Mouse (Mus musculus) splenic B cell, adult 2 months (primary cell): ENCODE results near the gene Rnf126.
A peak's percentile ranks its signal among the peaks of the same experiment; 100 is the strongest.

Experiments
- DNase-seq: peaks from one replicate; pipeline ENCODE4 v3.0.0-alpha.2; 2011; ENCODE audit warnings: low read depth, low spot score
- H3K27me3 ChIP-seq: 2 replicates; pipeline ENCODE4 v1.6.1; 2012; ENCODE audit warnings: mild to moderate bottlenecking, low read length, moderate library complexity, mixed read lengths; ENCODE audit not compliant: control insufficient read depth, poor library complexity, insufficient read depth, severe bottlenecking
- H3K36me3 ChIP-seq: 2 replicates; pipeline ENCODE4 v1.6.1; 2012; ENCODE audit warnings: mild to moderate bottlenecking, low read length, moderate library complexity, mixed read lengths; ENCODE audit not compliant: control insufficient read depth, poor library complexity, insufficient read depth, severe bottlenecking

Rnf126 gene

DNA sequence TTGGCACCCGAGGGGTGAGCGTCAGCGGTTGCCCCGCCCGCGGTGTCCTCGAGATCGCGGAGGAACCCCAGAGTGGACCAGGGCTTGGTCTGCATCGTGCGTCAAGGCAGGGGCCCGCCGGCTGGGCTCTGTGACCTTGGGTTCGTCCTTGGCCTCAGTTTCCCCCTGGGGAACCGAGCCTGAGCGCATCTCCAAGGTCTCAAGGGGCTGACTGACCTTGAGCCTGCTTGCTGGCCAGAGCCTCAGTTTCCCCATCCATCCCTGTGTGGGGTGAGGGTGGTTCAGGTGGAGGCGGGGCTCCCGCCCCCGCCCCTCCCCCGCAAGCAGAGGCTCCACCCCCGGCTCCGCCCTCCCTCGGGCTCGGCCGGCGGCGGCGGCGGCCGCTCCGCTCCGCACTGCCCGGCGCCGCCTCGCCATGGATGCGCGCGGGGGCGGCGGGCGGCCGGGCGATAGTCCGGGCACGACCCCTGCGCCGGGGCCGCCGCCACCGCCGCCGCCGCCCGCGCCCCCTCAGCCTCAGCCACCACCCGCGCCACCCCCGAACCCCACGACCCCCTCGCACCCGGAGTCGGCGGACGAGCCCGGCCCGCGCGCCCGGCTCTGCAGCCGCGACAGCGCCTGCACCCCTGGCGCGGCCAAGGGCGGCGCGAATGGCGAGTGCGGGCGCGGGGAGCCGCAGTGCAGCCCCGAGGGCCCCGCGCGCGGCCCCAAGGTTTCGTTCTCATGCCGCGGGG is 50.3 kb downstream of the Rnf126 start, which contains the start of gene Hcn2:
TSS of gene Hcn2 (plus strand) at position 381 of the 734 bp plus-strand sequence.
- DNase-seq, result no peak
- H3K36me3 ChIP-seq, result peaks cover 2% of the 10 kb centered on the region; the same call in 1 of the 2 replicates
- no peaks in the 10 kb centered on the region for H3K27me3 ChIP-seq

DNA sequence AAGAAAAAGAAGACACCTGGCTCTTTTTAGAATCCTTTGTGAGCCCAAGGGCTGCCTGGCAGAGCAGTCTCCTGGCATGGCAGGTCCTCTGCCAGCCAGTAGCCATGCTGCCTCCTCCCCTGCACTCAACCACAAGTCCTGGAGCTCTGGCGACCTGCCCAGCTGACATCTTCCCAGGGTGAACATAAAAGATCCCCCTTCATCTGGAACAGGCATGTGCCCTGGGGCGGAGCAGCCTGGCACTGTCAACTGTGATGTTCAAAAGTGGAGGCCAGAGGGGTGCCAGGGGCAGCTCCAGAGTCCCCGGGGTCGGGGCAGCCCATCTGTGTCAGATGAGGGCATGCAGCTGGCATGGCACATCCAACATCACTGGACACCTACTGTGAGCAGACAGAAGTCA is 51.8 kb downstream of the Rnf126 start:
- DNase-seq, result no peak
- Histone ChIP-seq H3K36me3 (peaks cover 5% of the 10 kb centered on the region), H3K27me3 (no peaks in the 10 kb centered on the region)

DNA sequence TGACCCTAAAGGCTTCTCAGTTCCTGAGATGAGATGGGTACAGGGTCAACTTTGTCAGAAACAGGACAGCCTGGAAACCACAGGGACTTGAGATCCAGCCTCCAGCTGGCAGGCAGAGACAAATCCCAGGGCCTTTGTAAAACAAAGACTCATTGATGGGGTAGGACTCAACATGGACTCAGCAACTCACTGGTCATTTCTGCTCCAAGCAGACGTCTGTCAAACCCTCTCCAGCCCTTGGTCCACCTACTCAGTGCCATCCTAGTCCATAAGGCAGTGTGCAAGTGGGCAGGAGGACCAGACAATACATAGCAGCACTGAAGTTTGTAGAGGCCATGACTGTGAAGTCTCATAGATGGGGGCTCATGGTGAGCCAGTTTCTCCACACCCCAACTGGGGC is 53.6 kb downstream of the Rnf126 start:
- Histone ChIP-seq H3K36me3 (peaks cover 7% of the 10 kb centered on the region), H3K27me3 (no peaks in the 10 kb centered on the region)
- no peak for DNase-seq

DNA sequence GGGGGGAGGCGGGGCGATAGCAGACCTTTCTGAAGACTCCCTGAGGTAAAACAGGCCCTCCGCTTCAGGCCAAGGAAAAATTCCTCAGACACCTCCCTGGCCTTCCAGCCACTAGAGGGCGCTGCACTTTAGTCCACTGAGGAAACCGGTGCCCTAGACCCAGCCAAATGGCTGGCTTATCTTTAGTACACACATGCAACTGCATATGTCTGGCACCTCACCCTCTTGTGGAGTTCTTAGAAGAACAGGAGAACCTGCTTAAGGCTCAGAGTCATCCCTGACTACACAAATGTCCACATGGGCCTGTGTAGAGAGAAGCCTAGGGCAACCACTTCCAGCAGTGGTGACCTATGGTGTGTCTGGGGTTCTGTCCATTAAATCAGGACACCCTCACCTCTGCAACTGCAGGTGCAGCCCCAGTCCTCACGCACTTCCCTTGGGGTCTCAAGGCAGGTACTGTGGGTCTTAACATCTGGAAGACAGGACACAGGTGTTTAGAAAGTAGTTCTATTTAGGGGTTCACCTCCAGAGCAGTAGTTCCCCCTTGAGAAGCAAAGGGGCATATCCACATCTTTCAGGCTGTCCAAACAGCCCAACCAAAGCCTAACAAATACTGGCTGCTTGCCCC is 54.1 kb downstream of the Rnf126 start:
- Histone ChIP-seq H3K36me3 (peaks cover 7% of the 10 kb centered on the region), H3K27me3 (no peaks in the 10 kb centered on the region)
- DNase-seq, result peak; percentile 79

DNA sequence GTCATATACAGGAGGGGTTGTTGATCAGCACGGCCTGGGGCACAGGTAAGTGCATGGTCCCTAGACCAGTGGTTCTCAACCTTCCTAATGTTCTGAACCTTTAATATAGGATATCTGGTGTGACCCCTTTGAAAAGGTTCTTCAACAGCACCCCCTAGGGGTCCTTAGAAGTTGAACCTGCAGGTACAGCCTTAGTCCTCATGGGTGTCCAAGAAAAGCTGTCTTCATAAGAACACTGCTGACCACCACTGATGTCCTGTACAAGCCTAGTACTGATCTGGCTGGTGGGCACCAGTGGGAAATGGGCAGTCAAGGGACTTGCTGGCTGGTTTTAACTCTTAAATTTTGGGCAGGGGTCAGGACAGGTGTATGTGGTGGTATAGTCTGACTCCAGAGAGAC is 54.7 kb downstream of the Rnf126 start:
- Histone ChIP-seq H3K36me3 (peaks cover 7% of the 10 kb centered on the region), H3K27me3 (no peaks in the 10 kb centered on the region)
- DNase-seq, result peak; percentile 60

DNA sequence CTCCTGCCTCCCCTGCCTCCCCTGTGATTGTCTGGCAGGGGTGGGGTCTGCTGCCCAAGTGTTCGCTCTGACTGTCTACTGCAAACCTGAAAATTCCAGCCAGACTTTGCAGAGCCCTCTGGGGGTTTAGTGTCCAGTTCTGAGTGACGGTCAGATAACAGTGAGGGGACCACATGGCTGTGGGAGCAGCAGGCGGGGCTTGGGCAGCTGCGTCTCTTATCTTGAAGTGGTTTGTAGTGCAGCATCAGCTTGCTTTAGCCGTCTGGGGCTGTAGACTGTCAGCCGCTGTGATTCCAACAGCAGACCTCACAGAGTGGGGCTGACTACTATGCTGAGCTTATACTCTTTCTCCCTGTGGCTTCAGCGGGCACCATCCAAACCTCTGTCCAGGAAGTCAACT is 57.4 kb downstream of the Rnf126 start:
- no peak for DNase-seq

DNA sequence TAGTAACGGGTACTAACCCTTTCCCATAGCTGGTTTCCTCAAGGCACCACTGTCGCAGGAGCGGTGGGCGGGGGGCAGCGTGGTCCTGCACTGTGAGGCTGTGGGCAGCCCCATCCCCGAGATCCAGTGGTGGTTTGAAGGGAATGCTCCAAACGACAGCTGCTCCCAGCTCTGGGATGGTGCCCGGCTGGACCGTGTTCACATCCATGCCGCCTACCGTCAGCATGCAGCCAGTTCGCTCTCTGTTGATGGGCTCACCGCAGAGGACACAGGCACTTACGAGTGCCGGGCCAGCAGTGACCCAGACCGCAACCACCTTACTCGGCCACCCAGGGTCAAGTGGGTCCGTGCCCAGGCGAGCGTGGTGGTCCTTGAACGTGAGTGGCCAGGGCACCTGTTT is 58.1 kb downstream of the Rnf126 start:
- DNase-seq, result no peak
- no peaks in the 10 kb centered on the region for H3K27me3 ChIP-seq
- peaks cover 7% of the 10 kb centered on the region for H3K36me3 ChIP-seq

More for the DNA sequence above, 57.4 kb downstream of the Rnf126 start:
- Histone ChIP-seq H3K36me3 (peaks cover 7% of the 10 kb centered on the region), H3K27me3 (no peaks in the 10 kb centered on the region)
